Mouse (Mus musculus) stomach, postnatal 0 days (tissue): ENCODE results near the gene Cacna1a. TPM values are rescaled to one million over a fixed set of nuclear protein-coding genes. Genes with fewer than 3 reads are reported as not detected.

ENCODE experiments used
- ATAC-seq: fragments of 200-750 bp; cut with Nextera tagmentation; 2 replicates; pipeline ENCODE4 v1.8.0; 2017; ENCODE audit not compliant: low FRiP score, low TSS enrichment
- DNase-seq: peaks from one replicate; pipeline ENCODE4 v3.0.0-alpha.2; 2016; ENCODE audit warnings: low spot score
- H3K27ac ChIP-seq: fragments of 300-500 bp; sonication (generic); replicated peaks from 2 replicates; pipeline ENCODE4 v1.5.1; 2014; ENCODE audit warnings: mild to moderate bottlenecking, control low read depth
- H3K27me3 ChIP-seq: fragments of 300-500 bp; sonication (generic); 2 replicates; pipeline ENCODE4 v1.6.1; 2014; ENCODE audit warnings: low read length; ENCODE audit not compliant: control insufficient read depth, insufficient read depth
- H3K36me3 ChIP-seq: fragments of 300-500 bp; sonication (generic); 2 replicates; pipeline ENCODE4 v1.6.1; 2014; ENCODE audit warnings: low read length, mixed read lengths; ENCODE audit not compliant: control insufficient read depth, insufficient read depth
- H3K4me1 ChIP-seq: fragments of 300-500 bp; sonication (generic); replicated peaks from 2 replicates; pipeline ENCODE4 v1.6.1; 2014; ENCODE audit warnings: antibody characterized with exemption; ENCODE audit not compliant: control insufficient read depth, insufficient read depth
- H3K4me2 ChIP-seq: fragments of 300-500 bp; sonication (generic); replicated peaks from 2 replicates; pipeline ENCODE4 v1.6.1; 2014; ENCODE audit warnings: low read depth, mild to moderate bottlenecking, control low read depth, moderate library complexity
- H3K4me3 ChIP-seq: fragments of 300-500 bp; sonication (generic); 2 replicates; pipeline ENCODE4 v1.5.1; 2014; ENCODE audit warnings: low read depth, low read length, control low read depth
- H3K9ac ChIP-seq: fragments of 300-500 bp; sonication (generic); 2 replicates; pipeline ENCODE4 v1.6.1; 2014; ENCODE audit warnings: mild to moderate bottlenecking, low read length, control low read depth, mixed read lengths
- H3K9me3 ChIP-seq: fragments of 300-500 bp; sonication (generic); 2 replicates; pipeline ENCODE4 v1.6.1; 2016; ENCODE audit warnings: low read length; ENCODE audit not compliant: control insufficient read depth
- CTCF ChIP-seq: IDR thresholded peaks from 2 replicates; pipeline ENCODE4 v1.5.1; 2016; ENCODE audit warnings: antibody characterized with exemption, low read depth, mild to moderate bottlenecking, moderate library complexity
- EP300 ChIP-seq: optimal IDR thresholded peaks from 2 replicates; pipeline ENCODE3; 2016; ENCODE audit warnings: antibody characterized with exemption
- WGBS: fragments of 180-500 bp; shearing (Covaris S2); extraction: QIAGEN DNeasy Blood & Tissue Kit; methylation state at CpG from one replicate; pipeline ENCODE4 v1.1.7; 2014; 5-methylcytosine and 5-hydroxymethylcytosine counted together
- polyA plus RNA-seq: library from polyadenylated mRNA; unstranded; fragments of >200 nt; fragmentation: Nextera tagmentation; extraction: Ambion mirVana; gene quantifications from 2 replicates; pipeline ENCODE4 v1.2.1, GENCODE M21; 2015

The Cacna1a gene
- polyA plus RNA-seq, 1 experiment from 2014 or later: 2.9 TPM

GRCm38 (mm10) chr8:84634849-84635304 lies 246.6 kb downstream of the Cacna1a start:
- no peaks in the 10 kb centered on the region for H3K9me3 ChIP-seq
- no peaks in the 10 kb centered on the region; the same call in 1 of the 2 replicates for H3K4me1 ChIP-seq

GRCm38 (mm10) chr8:84635397-84636050 lies 247.3 kb downstream of the Cacna1a start:
- Histone ChIP-seq H3K4me1 (no peaks in the 10 kb centered on the region; the same call in 1 of the 2 replicates), H3K4me3 (no peak overlapping the region), H3K27ac (no peak overlapping the region), H3K9me3 (no peaks in the 10 kb centered on the region), H3K4me2 (no peak overlapping the region), H3K36me3 (no peaks in the 10 kb centered on the region), H3K27me3 (no peaks in the 10 kb centered on the region), H3K9ac (peak overlapping the region; percentile 41)
- ATAC-seq (no peak), DNase-seq (no peak)
- 65% methylated on average over 14 of the region's 14 CpGs for WGBS
- TF ChIP-seq EP300 (no peak), CTCF (no peak)

More at GRCm38 (mm10) chr8:84634849-84635304, 246.6 kb downstream of the Cacna1a start:
- ATAC-seq: no peak
- Histone ChIP-seq H3K4me2 (no peak overlapping the region), H3K9ac (peak overlapping the region; percentile 13; the same call in 1 of the 2 replicates), H3K4me3 (no peak overlapping the region), H3K36me3 (no peaks in the 10 kb centered on the region), H3K27me3 (no peaks in the 10 kb centered on the region), H3K27ac (peak overlapping the region; percentile 53; the same call in 1 of the 2 replicates)
- DNase-seq: no peak
- WGBS: 56% methylated on average over 9 of the region's 9 CpGs
- no peak for TF ChIP-seq CTCF
- TF ChIP-seq EP300: no peak

GRCm38 (mm10) chr8:84636051-84636691 lies 247.9 kb downstream of the Cacna1a start:
- TF ChIP-seq CTCF: no peak
- no peak for TF ChIP-seq EP300
- H3K27ac ChIP-seq: no peak overlapping the region
- H3K9me3 ChIP-seq: no peaks in the 10 kb centered on the region
- 84% methylated on average over 17 of the region's 17 CpGs for WGBS
- no peaks in the 10 kb centered on the region for H3K27me3 ChIP-seq
- DNase-seq: no peak
- no peak overlapping the region for H3K4me2 ChIP-seq
- H3K4me3 ChIP-seq: no peak overlapping the region
- ATAC-seq: no peak
- H3K9ac ChIP-seq: peak overlapping the region; percentile 41; the same call in 1 of the 2 replicates
- H3K36me3 ChIP-seq: no peaks in the 10 kb centered on the region
- H3K4me1 ChIP-seq: no peaks in the 10 kb centered on the region; the same call in 1 of the 2 replicates

- no peak overlapping the region; the same call in 1 of the 2 replicates for H3K27ac ChIP-seq
- H3K36me3 ChIP-seq: no peaks in the 10 kb centered on the region
- TF ChIP-seq EP300 (no peak), CTCF (no peak)
- H3K4me2 ChIP-seq: peak overlapping the region; percentile 73
- peak overlapping the region; percentile 57 for H3K4me3 ChIP-seq
- no peaks in the 10 kb centered on the region for H3K9me3 ChIP-seq
- WGBS: 46% methylated on average over 8 of the region's 8 CpGs
- no peak for DNase-seq
- H3K4me1 ChIP-seq: no peaks in the 10 kb centered on the region; the same call in 1 of the 2 replicates
- no peak for ATAC-seq
- H3K9ac ChIP-seq: peak overlapping the region; percentile 67
- H3K27me3 ChIP-seq: no peaks in the 10 kb centered on the region
Observed at GRCm38 (mm10) chr8:84637946-84638554, 249.8 kb downstream of the Cacna1a start.

GRCm38 (mm10) chr8:84638555-84639161 lies 250.4 kb downstream of the Cacna1a start:
- ATAC-seq (peak; percentile 11), DNase-seq (no peak)
- peak overlapping the region; percentile 73 for H3K4me2 ChIP-seq
- no peaks in the 10 kb centered on the region; the same call in 1 of the 2 replicates for H3K4me1 ChIP-seq
- no peaks in the 10 kb centered on the region for H3K9me3 ChIP-seq
- 1% methylated on average over 19 of the region's 52 CpGs for WGBS
- H3K4me3 ChIP-seq: peak overlapping the region; percentile 57
- TF ChIP-seq CTCF (0 out of 2 replicates have a peak, but pooled peaks have one; percentile 4), EP300 (no peak)
- no peaks in the 10 kb centered on the region for H3K27me3 ChIP-seq
- H3K27ac ChIP-seq: peak overlapping the region; percentile 83
- no peaks in the 10 kb centered on the region for H3K36me3 ChIP-seq
- H3K9ac ChIP-seq: peak overlapping the region; percentile 67
